Mouse (Mus musculus) MEL (cell line): Measurements from ENCODE around the gene Igf1r. TPM values are rescaled to one million over a fixed set of nuclear protein-coding genes. Genes with fewer than 3 reads are reported as not detected.

ENCODE experiments used
- DNase-seq: peaks from one replicate; pipeline ENCODE4 v3.0.0; 2011; ENCODE audit warnings: low read depth, low spot score
- H3K27ac ChIP-seq: 2 replicates; pipeline ENCODE4 v1.5.1; 2012; ENCODE audit warnings: low read depth, mild to moderate bottlenecking, control low read depth, low read length, moderate library complexity; ENCODE audit not compliant: control insufficient read depth
- H3K27me3 ChIP-seq, 2 experiments: fragments of 150-350 bp in 1 of 2; sonication (generic) in 1 of 2; 2 replicates each; pipeline ENCODE4 v1.6.1; 2012; ENCODE audit warnings: low read length in 2 of 2, mild to moderate bottlenecking in 2 of 2, improper control_type of control experiment in 1 of 2, moderate library complexity in 1 of 2; ENCODE audit not compliant: insufficient read depth in 2 of 2, control insufficient read depth in 1 of 2
- H3K36me3 ChIP-seq, 2 experiments: 2 replicates each; pipeline ENCODE4 v1.6.1; 2012 to 2014; ENCODE audit warnings: low read length in 2 of 2, improper control_type of control experiment in 1 of 2, inconsistent platforms in 1 of 2, mild to moderate bottlenecking in 1 of 2; ENCODE audit not compliant: insufficient read depth in 2 of 2, control insufficient read depth in 1 of 2
- H3K4me1 ChIP-seq, 2 experiments: fragments of 150-350 bp in 1 of 2; sonication (generic) in 1 of 2; 2 replicates each; pipeline ENCODE4 v1.6.1; 2012; ENCODE audit warnings: low read length in 2 of 2, improper control_type of control experiment in 1 of 2, mild to moderate bottlenecking in 1 of 2; ENCODE audit not compliant: insufficient read depth in 2 of 2, control insufficient read depth in 1 of 2
- H3K4me3 ChIP-seq, 2 experiments: fragments of 150-350 bp in 1 of 2; sonication (generic) in 1 of 2; 2 replicates each; pipeline ENCODE4 v1.5.1; 2012; ENCODE audit warnings: low read depth in 2 of 2, low read length in 2 of 2, mild to moderate bottlenecking in 2 of 2, moderate library complexity in 2 of 2, control low read depth in 1 of 2, improper control_type of control experiment in 1 of 2; ENCODE audit not compliant: control insufficient read depth in 1 of 2, insufficient read depth in 1 of 2
- H3K79me2 ChIP-seq: 2 replicates; pipeline ENCODE4 v1.6.1; 2012; ENCODE audit warnings: mild to moderate bottlenecking, low read length, moderate library complexity; ENCODE audit not compliant: control insufficient read depth, poor library complexity, insufficient read depth
- H3K9ac ChIP-seq: 2 replicates; pipeline ENCODE4 v1.6.1; 2012; ENCODE audit warnings: low read depth, mild to moderate bottlenecking, control low read depth, low read length, moderate library complexity; ENCODE audit not compliant: control insufficient read depth, poor library complexity, severe bottlenecking
- H3K9me3 ChIP-seq: fragments of 150-350 bp; sonication (generic); replicated peaks from 2 replicates; pipeline ENCODE4 v1.6.1; 2012; ENCODE audit warnings: mild to moderate bottlenecking, low read length, improper control_type of control experiment, moderate library complexity; ENCODE audit not compliant: insufficient read depth
- CHD1 ChIP-seq: IDR thresholded peaks from 2 replicates; pipeline ENCODE4 v1.6.1; 2012; ENCODE audit warnings: low read depth, mild to moderate bottlenecking, inconsistent platforms, low read length, improper control_type of control experiment
- CHD2 ChIP-seq: IDR thresholded peaks from 2 replicates; pipeline ENCODE4 v1.6.1; 2011; ENCODE audit warnings: low read length, improper control_type of control experiment
- CTCF ChIP-seq, 3 experiments: IDR thresholded peaks in 2 of 3; conservative IDR thresholded peaks in 1 of 3; 2 replicates each; pipeline ENCODE4 v1.5.1; 2011 to 2012; ENCODE audit warnings: low read length in 3 of 3, low read depth in 2 of 3, mild to moderate bottlenecking in 2 of 3, improper control_type of control experiment in 1 of 3, inconsistent platforms in 1 of 3, mixed read lengths in 1 of 3, moderate library complexity in 1 of 3; ENCODE audit not compliant: control insufficient read depth in 1 of 3, insufficient read depth in 1 of 3, poor library complexity in 1 of 3, severe bottlenecking in 1 of 3
- E2F4 ChIP-seq: IDR thresholded peaks from 2 replicates; pipeline ENCODE4 v1.6.1; 2011; ENCODE audit warnings: low read depth, low read length, improper control_type of control experiment, borderline replicate concordance
- ELF1 ChIP-seq: IDR thresholded peaks from 2 replicates; pipeline ENCODE4 v1.6.1; 2014; ENCODE audit warnings: low read depth, mild to moderate bottlenecking, inconsistent platforms, low read length, improper control_type of control experiment, moderate library complexity
- GABPA ChIP-seq: IDR thresholded peaks from 2 replicates; pipeline ENCODE4 v1.6.1; 2012; ENCODE audit warnings: low read depth, mild to moderate bottlenecking, inconsistent platforms, low read length, improper control_type of control experiment, moderate library complexity
- GATA1 ChIP-seq: IDR thresholded peaks from 2 replicates; pipeline ENCODE4 v1.6.1; 2011; ENCODE audit warnings: low read depth, low read length, improper control_type of control experiment
- HCFC1 ChIP-seq: IDR thresholded peaks from 2 replicates; pipeline ENCODE4 v1.6.1; 2012; ENCODE audit warnings: low read depth, mild to moderate bottlenecking, inconsistent platforms, low read length, improper control_type of control experiment, moderate library complexity
- JUND ChIP-seq: IDR thresholded peaks from 2 replicates; pipeline ENCODE4 v1.6.1; 2011; ENCODE audit warnings: low read depth, mild to moderate bottlenecking, improper control_type of control experiment, low read length
- KAT2A ChIP-seq: conservative IDR thresholded peaks from 2 replicates; pipeline ENCODE4 v1.6.1; 2012; ENCODE audit warnings: low read depth, low read length, improper control_type of control experiment, inconsistent platforms
- MAFK ChIP-seq: IDR thresholded peaks from 2 replicates; pipeline ENCODE4 v1.6.1; 2011; ENCODE audit warnings: low read depth, mild to moderate bottlenecking, low read length, improper control_type of control experiment, borderline replicate concordance
- MAX ChIP-seq: IDR thresholded peaks from 2 replicates; pipeline ENCODE4 v1.6.1; 2011; ENCODE audit warnings: low read length, improper control_type of control experiment
- MAZ ChIP-seq: IDR thresholded peaks from 2 replicates; pipeline ENCODE4 v1.6.1; 2012; ENCODE audit warnings: low read depth, mild to moderate bottlenecking, inconsistent platforms, low read length, improper control_type of control experiment
- MEF2A ChIP-seq: IDR thresholded peaks from 2 replicates; pipeline ENCODE4 v1.6.1; 2014; ENCODE audit warnings: low read depth, mild to moderate bottlenecking, inconsistent platforms, low read length, improper control_type of control experiment; ENCODE audit not compliant: poor library complexity, insufficient replicate concordance, severe bottlenecking; ENCODE audit errors: extremely low read depth
- MXI1 ChIP-seq: IDR thresholded peaks from 2 replicates; pipeline ENCODE4 v1.6.1; 2011; ENCODE audit warnings: mild to moderate bottlenecking, low read depth, low read length, improper control_type of control experiment
- MYB ChIP-seq: IDR thresholded peaks from 2 replicates; pipeline ENCODE4 v1.6.1; 2011; ENCODE audit warnings: mild to moderate bottlenecking, low read depth, low read length, improper control_type of control experiment
- MYC ChIP-seq: IDR thresholded peaks from 2 replicates; pipeline ENCODE4 v1.6.1; 2011; ENCODE audit warnings: low read depth, mild to moderate bottlenecking, low read length, improper control_type of control experiment, moderate library complexity
- POLR2A ChIP-seq, 2 experiments: IDR thresholded peaks; 2 replicates each; pipeline ENCODE4 v1.6.1; 2011 to 2012; ENCODE audit warnings: low read length in 2 of 2, mild to moderate bottlenecking in 2 of 2, control low read depth in 1 of 2, improper control_type of control experiment in 1 of 2, low read depth in 1 of 2, moderate library complexity in 1 of 2; ENCODE audit not compliant: control insufficient read depth in 1 of 2, insufficient read depth in 1 of 2, poor library complexity in 1 of 2
- POLR2AphosphoS2 ChIP-seq: IDR thresholded peaks from 2 replicates; pipeline ENCODE4 v1.6.1; 2011; ENCODE audit warnings: low read length, improper control_type of control experiment
- POLR2AphosphoS5 ChIP-seq: IDR thresholded peaks from 2 replicates; pipeline ENCODE4 v1.6.1; 2012; ENCODE audit warnings: low read depth, borderline replicate concordance, mild to moderate bottlenecking, inconsistent platforms, low read length, moderate library complexity, mixed read lengths
- RCOR1 ChIP-seq: IDR thresholded peaks from 2 replicates; pipeline ENCODE4 v1.6.1; 2012; ENCODE audit warnings: low read depth, mild to moderate bottlenecking, inconsistent platforms, low read length, improper control_type of control experiment
- SIN3A ChIP-seq: IDR thresholded peaks from 2 replicates; pipeline ENCODE4 v1.6.1; 2012; ENCODE audit warnings: low read length, improper control_type of control experiment, inconsistent platforms
- SMC3 ChIP-seq: IDR thresholded peaks from 2 replicates; pipeline ENCODE4 v1.6.1; 2011; ENCODE audit warnings: low read depth, low read length, improper control_type of control experiment
- TAL1 ChIP-seq: IDR thresholded peaks from 2 replicates; pipeline ENCODE4 v1.6.1; 2012; ENCODE audit warnings: mild to moderate bottlenecking, inconsistent platforms, low read length, moderate library complexity, mixed read lengths
- TBP ChIP-seq: IDR thresholded peaks from 2 replicates; pipeline ENCODE4 v1.8.0; 2011; ENCODE audit warnings: low read depth, low read length, improper control_type of control experiment
- UBTF ChIP-seq: IDR thresholded peaks from 2 replicates; pipeline ENCODE4 v1.6.1; 2012; ENCODE audit warnings: low read depth, mild to moderate bottlenecking, inconsistent platforms, low read length, improper control_type of control experiment, moderate library complexity, borderline replicate concordance; ENCODE audit not compliant: insufficient read depth
- USF2 ChIP-seq, 2 experiments: IDR thresholded peaks; 2 replicates each; pipeline ENCODE4 v1.6.1; 2011 to 2012; ENCODE audit warnings: improper control_type of control experiment in 2 of 2, low read length in 2 of 2, borderline replicate concordance in 1 of 2, inconsistent platforms in 1 of 2, low read depth in 1 of 2, mild to moderate bottlenecking in 1 of 2; ENCODE audit not compliant: insufficient read depth in 1 of 2
- ZC3H11A ChIP-seq: IDR thresholded peaks from 2 replicates; pipeline ENCODE4 v1.6.1; 2012; ENCODE audit warnings: low read depth, mild to moderate bottlenecking, inconsistent platforms, low read length, improper control_type of control experiment
- ZMIZ1 ChIP-seq: IDR thresholded peaks from 2 replicates; pipeline ENCODE4 v1.6.1; 2012; ENCODE audit warnings: low read depth, mild to moderate bottlenecking, inconsistent platforms, low read length, improper control_type of control experiment, moderate library complexity
- polyA plus RNA-seq, 2 experiments: library from polyadenylated mRNA; stranded (reverse) in 1 of 2; unstranded in 1 of 2; fragments of >175 nt in 1 of 2; fragments of >200 nt in 1 of 2; gene quantifications; 2 replicates each; pipeline versions ENCODE4 v1.2.1 to v1.2.4; 2012; ENCODE audit warnings: low replicate concordance in 2 of 2, low read depth in 1 of 2; ENCODE audit not compliant: insufficient read length in 2 of 2, insufficient read depth in 1 of 2, missing spikeins in 1 of 2
- total RNA-seq: library from RNA; depleted of rRNA; stranded (reverse); fragments of 300-350 nt; gene quantifications from 2 replicates; pipeline ENCODE4 v1.2.3, GENCODE M21; 2012

Igf1r gene
- total and polyA plus RNA-seq, 3 experiments, result 11.8 to 11.9 TPM; not detected in 1

DNA sequence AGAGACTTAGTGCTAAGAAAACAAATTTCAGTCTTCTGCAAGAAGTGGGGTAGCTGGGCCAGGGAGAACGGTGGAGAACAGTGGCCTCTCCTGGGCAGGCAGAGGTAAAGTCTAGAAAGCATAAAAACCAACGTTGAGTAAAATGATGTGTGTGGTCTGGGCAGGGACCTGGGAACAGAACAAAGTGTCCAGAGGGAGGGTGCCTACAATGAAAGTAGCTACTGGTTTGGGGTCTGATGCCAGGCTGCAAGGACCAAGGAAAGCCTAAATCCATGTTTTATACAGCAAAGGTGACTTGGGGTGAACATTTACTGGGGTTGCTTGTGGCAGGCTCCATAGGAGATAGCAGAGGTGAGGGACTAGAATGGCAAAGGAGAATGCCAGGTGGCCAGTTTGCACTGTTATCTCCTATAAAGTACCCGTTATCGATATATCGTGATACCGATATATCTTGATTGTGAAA, 175.2 kb downstream of the Igf1r start (continued):
- TF ChIP-seq ZC3H11A (peak; percentile 70), GABPA (no peak), MYC (no peak), UBTF (no peak)

DNA sequence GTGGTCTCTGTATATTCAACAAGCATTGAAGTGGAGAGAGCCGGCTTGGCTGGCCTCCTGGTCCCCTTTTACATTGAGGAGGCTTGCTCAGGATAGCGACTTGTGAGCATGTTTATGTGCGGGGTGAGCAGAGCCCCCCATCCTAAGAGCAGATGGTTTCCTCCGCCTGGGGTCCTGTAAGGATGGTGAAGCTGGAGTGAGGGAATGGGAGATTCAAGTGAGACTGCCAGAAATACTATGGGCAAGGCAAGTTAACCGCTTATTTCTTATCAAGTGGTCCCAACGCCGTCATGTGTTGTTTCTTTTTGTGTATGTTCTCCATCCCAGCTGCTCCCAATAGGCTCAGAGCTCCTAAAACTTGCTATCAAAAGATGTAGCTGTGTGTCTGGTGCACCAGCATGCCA, 175.6 kb downstream of the Igf1r start:
- TF ChIP-seq MAFK, result no peak
- TF ChIP-seq ELF1, result no peak
- no peak for TF ChIP-seq GATA1
- no peak; the same call in 1 of the 2 replicates for TF ChIP-seq SIN3A
- no peak for TF ChIP-seq USF2 (IDR thresholded peaks at IDR 0.05; ENCODE audit: borderline replicate concordance in 1 of 2, insufficient read depth in 1 of 2, low read depth in 1 of 2, low read length in 2 of 2)
- no peak for TF ChIP-seq TBP
- TF ChIP-seq POLR2AphosphoS2, result no peak
- TF ChIP-seq MAX, result no peak
- TF ChIP-seq ZMIZ1, result no peak
- TF ChIP-seq POLR2A (IDR thresholded peaks at IDR 0.05; ENCODE audit: control insufficient read depth in 1 of 2, insufficient read depth in 1 of 2, low read depth in 1 of 2, low read length in 2 of 2, poor library complexity in 1 of 2), result no peak
- no peak for TF ChIP-seq CHD2
- no peak for TF ChIP-seq POLR2AphosphoS5
- TF ChIP-seq HCFC1, result no peak
- TF ChIP-seq E2F4, result no peak
- no peak for TF ChIP-seq MXI1
- no peaks in the 10 kb centered on the region; the same call in 1 of the 2 replicates for H3K79me2 ChIP-seq
- H3K4me3 ChIP-seq, result peak overlapping the region in 1 of 2 experiments; percentile 81; a peak in 2 of 4 replicates
- H3K9ac ChIP-seq, result no peak overlapping the region; the same call in 1 of the 2 replicates
- no peaks in the 10 kb centered on the region for H3K9me3 ChIP-seq
- peaks cover 0 to 5% of the 10 kb centered on the region in 2 experiments; a peak in 2 of 4 replicates for H3K36me3 ChIP-seq
- H3K27me3 ChIP-seq, result no peaks in the 10 kb centered on the region
- DNase-seq, result peak; percentile 30
- H3K4me1 ChIP-seq, result peaks cover 2 to 6% of the 10 kb centered on the region in 2 experiments; a peak in 3 of 4 replicates
- H3K27ac ChIP-seq, result no peak overlapping the region

DNA sequence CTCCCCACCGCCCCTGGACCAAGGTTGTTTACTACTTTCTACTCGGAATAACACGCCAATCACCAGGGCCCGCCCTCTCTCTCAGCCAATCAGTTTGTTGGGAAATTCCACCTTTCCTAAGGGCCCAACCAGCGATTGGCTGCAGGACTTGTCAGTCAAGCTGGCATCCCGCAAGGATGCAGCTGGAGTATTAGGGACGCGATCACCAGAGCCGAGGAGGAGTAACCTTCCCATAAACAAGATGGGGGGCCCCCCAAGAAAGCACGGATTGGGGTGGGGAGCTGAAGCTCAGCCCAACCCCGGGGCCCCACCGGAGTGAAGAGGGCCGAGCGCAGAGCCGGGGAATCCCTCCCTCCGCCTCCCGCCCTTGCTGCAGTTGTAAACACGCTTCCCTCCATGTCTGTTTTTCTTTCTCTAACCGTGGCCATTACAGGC, 176.5 kb downstream of the Igf1r start:
- DNase-seq, result peak; percentile 97
- no peaks in the 10 kb centered on the region; the same call in 1 of the 2 replicates for H3K79me2 ChIP-seq
- peak overlapping the region; percentile 55 for H3K9ac ChIP-seq
- TF ChIP-seq SMC3 (no peak), MYB (no peak), MEF2A (no peak), JUND (no peak), ZC3H11A (no peak), GATA1 (no peak), RCOR1 (no peak), CHD1 (no peak), HCFC1 (no peak), MAZ (peak; percentile 14; the same call in 1 of the 2 replicates), KAT2A (no peak), CHD2 (peak; percentile 59; the same call in 1 of the 2 replicates), CTCF (IDR thresholded peaks at IDR 0.05 in 2 of 3, conservative IDR thresholded peaks at IDR 0.05 in 1 of 3; ENCODE audit: control insufficient read depth in 1 of 3, insufficient read depth in 1 of 3, low read depth in 2 of 3, low read length in 3 of 3, poor library complexity in 1 of 3, severe bottlenecking in 1 of 3) (no peak), MAX (no peak), TAL1 (no peak), SIN3A (peak; percentile 56; the same call in 1 of the 2 replicates), POLR2AphosphoS5 (no peak), ELF1 (no peak)
- TF ChIP-seq, all 39 proteins: peak for 3
- Histone ChIP-seq H3K9me3 (no peaks in the 10 kb centered on the region), H3K27ac (no peak overlapping the region), H3K4me1 (peaks cover 5 to 12% of the 10 kb centered on the region in 2 experiments; a peak in 3 of 4 replicates), H3K27me3 (no peaks in the 10 kb centered on the region), H3K36me3 (peaks cover 0 to 11% of the 10 kb centered on the region in 2 experiments; a peak in 2 of 4 replicates), H3K4me3 (peak overlapping the region; percentile 75 to 81)
